Mouse (Mus musculus) liver, embryonic 13.5 days (tissue): Measurements from ENCODE around the gene Rasa2. TPM values are rescaled to one million over a fixed set of nuclear protein-coding genes. Genes with fewer than 3 reads are reported as not detected.
A peak's percentile ranks its signal among the peaks of the same experiment; 100 is the strongest.

Experiments
- ATAC-seq: fragments of 200-750 bp; cut with Nextera tagmentation; 2 replicates; pipeline ENCODE4 v1.8.0; 2017; ENCODE audit warnings: low read depth, mild to moderate bottlenecking, moderate number of reproducible peaks, moderate library complexity
- DNase-seq: peaks from one replicate; pipeline ENCODE4 v3.0.0; 2022
- H3K27ac ChIP-seq: fragments of 300-500 bp; sonication (generic); 2 replicates; pipeline ENCODE4 v1.5.1; 2015; ENCODE audit warnings: moderate library complexity, mild to moderate bottlenecking, inconsistent platforms
- H3K27me3 ChIP-seq: fragments of 300-500 bp; sonication (generic); 2 replicates; pipeline ENCODE4 v1.6.1; 2015; ENCODE audit warnings: mild to moderate bottlenecking, inconsistent platforms
- H3K36me3 ChIP-seq: fragments of 300-500 bp; sonication (generic); 2 replicates; pipeline ENCODE4 v1.6.1; 2015; ENCODE audit warnings: mild to moderate bottlenecking, inconsistent platforms
- H3K4me1 ChIP-seq: fragments of 300-500 bp; sonication (generic); replicated peaks from 2 replicates; pipeline ENCODE4 v1.6.1; 2015; ENCODE audit warnings: inconsistent platforms
- H3K4me2 ChIP-seq: fragments of 300-500 bp; sonication (generic); 2 replicates; pipeline ENCODE4 v1.6.1; 2015; ENCODE audit warnings: inconsistent platforms, mild to moderate bottlenecking, moderate library complexity
- H3K4me3 ChIP-seq: fragments of 300-500 bp; sonication (generic); replicated peaks from 2 replicates; pipeline ENCODE4 v1.5.1; 2015; ENCODE audit warnings: mild to moderate bottlenecking, inconsistent platforms
- H3K9ac ChIP-seq: fragments of 300-500 bp; sonication (generic); 2 replicates; pipeline ENCODE4 v1.6.1; 2015; ENCODE audit warnings: mild to moderate bottlenecking, inconsistent platforms
- H3K9me3 ChIP-seq: fragments of 300-500 bp; sonication (generic); replicated peaks from 2 replicates; pipeline ENCODE4 v1.6.1; 2016; ENCODE audit warnings: inconsistent platforms
- WGBS: fragments of 180-500 bp; shearing (Covaris S2); methylation state at CpG from one replicate; pipeline ENCODE4 v1.1.7; 2015; ENCODE audit not compliant: insufficient replicate concordance; 5-methylcytosine and 5-hydroxymethylcytosine counted together
- polyA plus RNA-seq: library from polyadenylated mRNA; unstranded; fragments of >200 nt; fragmentation: Nextera tagmentation; extraction: Ambion mirVana; gene quantifications from 2 replicates; pipeline ENCODE4 v1.2.1, GENCODE M21; 2015

Rasa2 gene
- polyA plus RNA-seq, 1 experiment from 2014 or later = 2.9 TPM

- H3K27me3 ChIP-seq = peaks cover 24% of the 10 kb centered on the region
- ATAC-seq (no peak), DNase-seq (no peak)
- H3K27ac ChIP-seq = no peak overlapping the region
- 33% methylated on average over 7 of the region's 7 CpGs for WGBS
- peaks cover 30% of the 10 kb centered on the region for H3K4me1 ChIP-seq
- no peak overlapping the region for H3K4me2 ChIP-seq
- no peaks in the 10 kb centered on the region for H3K9me3 ChIP-seq
- H3K4me3 ChIP-seq = no peak overlapping the region
- H3K9ac ChIP-seq = no peak overlapping the region
- H3K36me3 ChIP-seq = no peaks in the 10 kb centered on the region
Observed at GRCm38 (mm10) chr9:96637157-96637548, 5.7 kb upstream of the Rasa2 start.

GRCm38 (mm10) chr9:96636423-96637156 is 5.2 kb upstream of the Rasa2 start:
- no peak for DNase-seq
- Histone ChIP-seq H3K4me2 (no peak overlapping the region), H3K9ac (no peak overlapping the region), H3K9me3 (no peaks in the 10 kb centered on the region), H3K4me1 (peaks cover 36% of the 10 kb centered on the region), H3K36me3 (no peaks in the 10 kb centered on the region), H3K4me3 (no peak overlapping the region), H3K27ac (no peak overlapping the region), H3K27me3 (peaks cover 29% of the 10 kb centered on the region)
- WGBS = 10% methylated on average over 9 of the region's 9 CpGs
- ATAC-seq = no peak

GRCm38 (mm10) chr9:96635899-96636298 is 4.5 kb upstream of the Rasa2 start:
- no peaks in the 10 kb centered on the region for H3K36me3 ChIP-seq
- no peak for DNase-seq
- H3K27ac ChIP-seq = no peak overlapping the region
- 57% methylated on average over 3 of the region's 3 CpGs for WGBS
- peaks cover 29% of the 10 kb centered on the region for H3K27me3 ChIP-seq
- H3K4me3 ChIP-seq = no peak overlapping the region
- H3K9ac ChIP-seq = no peak overlapping the region
- ATAC-seq = no peak
- H3K4me2 ChIP-seq = no peak overlapping the region
- no peaks in the 10 kb centered on the region for H3K9me3 ChIP-seq
- H3K4me1 ChIP-seq = peaks cover 37% of the 10 kb centered on the region

- H3K9ac ChIP-seq = no peak overlapping the region
- H3K4me2 ChIP-seq = no peak overlapping the region
- no peak overlapping the region for H3K4me3 ChIP-seq
- H3K27me3 ChIP-seq = peaks cover 35% of the 10 kb centered on the region
- no peaks in the 10 kb centered on the region for H3K36me3 ChIP-seq
- H3K9me3 ChIP-seq = no peaks in the 10 kb centered on the region
- ATAC-seq (no peak), DNase-seq (no peak)
- WGBS = 66% methylated on average over 6 of the region's 6 CpGs
- no peak overlapping the region for H3K27ac ChIP-seq
- peaks cover 41% of the 10 kb centered on the region for H3K4me1 ChIP-seq
Observed at GRCm38 (mm10) chr9:96635176-96635575, 3.8 kb upstream of the Rasa2 start.

GRCm38 (mm10) chr9:96633771-96634170 is 2.4 kb upstream of the Rasa2 start:
- DNase-seq = no peak
- no peaks in the 10 kb centered on the region for H3K36me3 ChIP-seq
- no peak for ATAC-seq
- H3K4me2 ChIP-seq = no peak overlapping the region
- H3K9ac ChIP-seq = no peak overlapping the region
- peaks cover 33% of the 10 kb centered on the region for H3K4me1 ChIP-seq
- WGBS = 57% methylated on average over 2 of the region's 2 CpGs
- H3K4me3 ChIP-seq = no peak overlapping the region
- H3K27me3 ChIP-seq = peaks cover 40% of the 10 kb centered on the region
- H3K9me3 ChIP-seq = no peaks in the 10 kb centered on the region
- no peak overlapping the region for H3K27ac ChIP-seq

- Histone ChIP-seq H3K9ac (no peak overlapping the region), H3K4me1 (peaks cover 31% of the 10 kb centered on the region), H3K27me3 (peaks cover 40% of the 10 kb centered on the region), H3K36me3 (no peaks in the 10 kb centered on the region), H3K4me3 (no peak overlapping the region), H3K9me3 (no peaks in the 10 kb centered on the region), H3K27ac (no peak overlapping the region), H3K4me2 (no peak overlapping the region)
- no peak for ATAC-seq
- WGBS = 44% methylated on average over 7 of the region's 7 CpGs
- no peak for DNase-seq
Observed at GRCm38 (mm10) chr9:96632756-96633155, 1.3 kb upstream of the Rasa2 start.

GRCm38 (mm10) chr9:96632073-96632690 is 765 bp upstream of the Rasa2 start:
- Histone ChIP-seq H3K9ac (peak overlapping the region; percentile 86; the same call in 1 of the 2 replicates), H3K27ac (no peak overlapping the region)

GRCm38 (mm10) chr9:96630571-96631388 is 637 bp downstream of the Rasa2 start:
- peak overlapping the region; percentile 86 for H3K9ac ChIP-seq
- H3K9me3 ChIP-seq = no peaks in the 10 kb centered on the region
- peak; percentile 69 for ATAC-seq
- H3K27me3 ChIP-seq = peaks cover 38% of the 10 kb centered on the region
- H3K27ac ChIP-seq = peak overlapping the region; percentile 71
- peak; percentile 23 for DNase-seq
- peak overlapping the region; percentile 99 for H3K4me2 ChIP-seq
- WGBS = under 1% methylated on average over 85 of the region's 105 CpGs
- no peaks in the 10 kb centered on the region for H3K36me3 ChIP-seq
- peaks cover 37% of the 10 kb centered on the region for H3K4me1 ChIP-seq
- H3K4me3 ChIP-seq = peak overlapping the region; percentile 83

More at GRCm38 (mm10) chr9:96632073-96632690, 765 bp upstream of the Rasa2 start:
- Histone ChIP-seq H3K4me2 (peak overlapping the region; percentile 99), H3K9me3 (no peaks in the 10 kb centered on the region), H3K36me3 (no peaks in the 10 kb centered on the region), H3K4me1 (peaks cover 34% of the 10 kb centered on the region), H3K27me3 (peaks cover 40% of the 10 kb centered on the region), H3K4me3 (peak overlapping the region; percentile 83)
- WGBS = 53% methylated on average over 6 of the region's 6 CpGs
- DNase-seq (no peak), ATAC-seq (no peak)

- peaks cover 36% of the 10 kb centered on the region for H3K27me3 ChIP-seq
- no peak overlapping the region for H3K9ac ChIP-seq
- peaks cover 44% of the 10 kb centered on the region for H3K4me1 ChIP-seq
- no peak overlapping the region for H3K4me3 ChIP-seq
- no peaks in the 10 kb centered on the region for H3K9me3 ChIP-seq
- 52% methylated on average over 4 of the region's 4 CpGs for WGBS
- DNase-seq = no peak
- H3K4me2 ChIP-seq = no peak overlapping the region
- H3K36me3 ChIP-seq = no peaks in the 10 kb centered on the region
- no peak overlapping the region for H3K27ac ChIP-seq
- ATAC-seq = no peak
Observed at GRCm38 (mm10) chr9:96629151-96629550, 2.3 kb downstream of the Rasa2 start.

- Histone ChIP-seq H3K4me3 (no peak overlapping the region), H3K27ac (no peak overlapping the region), H3K27me3 (peaks cover 21% of the 10 kb centered on the region), H3K9me3 (no peaks in the 10 kb centered on the region), H3K36me3 (no peaks in the 10 kb centered on the region), H3K9ac (no peak overlapping the region), H3K4me2 (no peak overlapping the region), H3K4me1 (peaks cover 44% of the 10 kb centered on the region)
- WGBS = 12% methylated on average over 5 of the region's 5 CpGs
- ATAC-seq (no peak), DNase-seq (no peak)
Observed at GRCm38 (mm10) chr9:96627557-96628085, 3.8 kb downstream of the Rasa2 start.

- Histone ChIP-seq H3K36me3 (no peaks in the 10 kb centered on the region), H3K27me3 (peaks cover 15% of the 10 kb centered on the region), H3K4me1 (peaks cover 39% of the 10 kb centered on the region), H3K4me2 (no peak overlapping the region), H3K9ac (no peak overlapping the region), H3K27ac (no peak overlapping the region), H3K9me3 (no peaks in the 10 kb centered on the region), H3K4me3 (no peak overlapping the region)
- no peak for ATAC-seq
- 53% methylated on average over 1 of the region's 1 CpGs for WGBS
- DNase-seq = no peak
Observed at GRCm38 (mm10) chr9:96627042-96627441, 4.4 kb downstream of the Rasa2 start.
